Mouse (Mus musculus) embryonic fibroblast, embryonic 13.5 days (primary cell): ENCODE measurements around the gene Emsy.

Source experiments
- CTCF ChIP-seq: IDR thresholded peaks from 2 replicates; pipeline ENCODE4 v1.5.1; 2011; ENCODE audit warnings: mild to moderate bottlenecking, control low read depth, low read length, moderate library complexity, borderline replicate concordance; ENCODE audit not compliant: insufficient read depth
- POLR2A ChIP-seq: IDR thresholded peaks from 2 replicates; pipeline ENCODE4 v1.6.1; 2011; ENCODE audit warnings: low read depth, mild to moderate bottlenecking, control low read depth, low read length, moderate library complexity

DNA sequence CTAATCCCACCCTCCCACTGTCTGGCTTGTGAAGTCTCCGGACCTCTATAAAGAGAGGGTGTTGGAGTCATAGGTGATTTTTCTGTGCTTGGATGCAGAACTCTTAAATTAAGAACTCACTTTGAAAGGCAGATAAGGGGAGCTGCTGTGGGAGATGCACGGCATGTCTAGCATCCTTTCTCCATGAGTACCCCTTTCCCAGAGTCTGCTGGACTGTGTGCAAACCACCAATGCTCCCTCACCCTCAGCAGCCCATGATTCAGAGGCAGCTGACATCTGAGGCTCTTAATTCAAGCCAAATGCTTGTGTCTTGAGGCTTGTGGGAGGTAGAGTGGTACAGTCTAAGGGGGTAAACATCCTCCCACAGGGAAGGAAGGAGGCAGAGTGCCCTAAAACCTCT lies 115.7 kb downstream of the Emsy start:
- no peak for TF ChIP-seq POLR2A
- TF ChIP-seq CTCF: no peak
